Mouse (Mus musculus): ENCODE measurements around the gene Nagk. TPM values are rescaled to one million over a fixed set of nuclear protein-coding genes. Genes with fewer than 3 reads are reported as not detected.

The Nagk gene
- 5.1 TPM for polyA plus RNA-seq (2014; fragmentation: Illumina TruSeq; extraction: RNeasy Lipid Tissue Mini Kit (QIAGEN cat#74804); ENCODE audit: low read depth, low replicate concordance)

DNA sequence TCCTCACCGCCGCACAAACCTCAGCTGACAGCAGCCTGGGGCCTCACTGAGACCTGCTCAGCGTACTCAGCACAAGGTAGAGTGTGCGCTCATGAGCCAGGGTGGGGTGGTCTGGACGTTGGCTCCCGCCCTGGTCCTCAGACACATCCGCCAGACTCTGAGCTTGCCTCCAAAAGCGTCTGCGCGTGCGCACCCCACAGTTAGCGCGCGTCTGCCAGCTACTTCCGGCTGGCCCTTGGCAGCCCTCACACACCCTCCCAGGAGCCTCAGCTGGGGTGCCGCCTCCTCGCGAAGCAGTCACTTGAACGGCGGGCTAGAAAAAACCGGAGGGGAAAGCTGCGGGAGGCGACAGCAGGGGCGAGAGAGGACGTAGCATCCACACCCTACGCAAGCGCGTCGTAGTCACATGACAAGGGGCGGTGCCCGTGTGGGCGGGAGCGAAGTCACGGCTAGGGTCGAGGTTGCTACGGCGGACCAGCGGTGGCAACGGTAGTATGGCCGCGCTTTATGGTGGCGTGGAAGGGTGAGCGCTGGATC is at the start of gene Nagk:
Nagk (plus strand) TSS at position 223 of the 537 bp plus-strand sequence.

GRCm38 (mm10) chr6:83762344-83762743 is 32.4 kb upstream of the Nagk start, which contains the start of gene Ankrd53:
TSS of gene Ankrd53 (plus strand) at chr6:83762644.

DNA sequence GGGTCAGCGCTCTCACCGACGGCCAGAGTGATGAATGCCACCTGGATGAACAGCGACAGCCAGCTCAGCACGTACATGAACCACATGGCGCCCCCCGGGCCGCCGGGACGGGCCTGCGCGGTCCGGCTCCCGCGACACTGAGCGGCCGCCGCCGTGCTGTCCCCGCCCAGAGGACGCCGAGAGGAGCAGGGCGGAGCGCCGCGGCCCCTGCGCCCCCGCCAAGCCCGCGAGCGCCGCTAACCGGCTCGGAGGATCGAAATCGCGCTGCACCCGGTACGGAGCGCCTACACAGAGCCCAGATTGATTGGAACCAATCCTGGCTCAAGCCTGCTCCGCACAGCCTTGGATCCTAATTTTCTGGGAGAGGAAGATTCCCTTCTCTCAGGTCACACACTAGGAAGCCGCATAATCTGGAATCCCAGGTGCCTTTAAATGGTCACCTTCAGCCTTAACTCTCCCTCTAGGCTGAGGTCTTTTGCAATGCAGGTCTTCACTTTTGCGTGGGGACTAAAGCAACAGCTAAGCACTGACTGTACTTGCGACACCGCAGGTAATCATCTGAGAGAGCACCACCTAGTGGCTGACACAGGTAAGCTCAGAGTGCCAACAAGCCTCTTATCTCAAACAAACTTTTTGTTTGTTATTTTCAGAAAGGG is 19.0 kb upstream of the Nagk start, which contains the start of gene Tex261:
Tex261 (minus strand) TSS at position 176 of the 656 bp plus-strand sequence.

GRCm38 (mm10) chr6:83831606-83832123 is 36.9 kb downstream of the Nagk start, which contains the start of gene Paip2b:
TSS of gene Paip2b (minus strand) at chr6:83831741.

Other genes with a start within 250 kb of the Nagk start
- 25.5 TPM for gene Stambp, start 222.3 kb upstream of the Nagk start, polyA plus RNA-seq (2014; fragmentation: Illumina TruSeq; extraction: RNeasy Lipid Tissue Mini Kit (QIAGEN cat#74804); ENCODE audit: low read depth, low replicate concordance)
- 20.3 TPM for gene Clec4f, start 138.8 kb upstream of the Nagk start, polyA plus RNA-seq (2014; fragmentation: Illumina TruSeq; extraction: RNeasy Lipid Tissue Mini Kit (QIAGEN cat#74804); ENCODE audit: low read depth, low replicate concordance)
- gene Cd207, start 117.1 kb upstream of the Nagk start, polyA plus RNA-seq (2014; fragmentation: Illumina TruSeq; extraction: RNeasy Lipid Tissue Mini Kit (QIAGEN cat#74804); ENCODE audit: low read depth, low replicate concordance): 1.6 TPM
- not detected for gene Vax2, start 83.7 kb upstream of the Nagk start, polyA plus RNA-seq (2014; fragmentation: Illumina TruSeq; extraction: RNeasy Lipid Tissue Mini Kit (QIAGEN cat#74804); ENCODE audit: low read depth, low replicate concordance)
- not detected for gene Atp6v1b1, start 52.0 kb upstream of the Nagk start, polyA plus RNA-seq (2014; fragmentation: Illumina TruSeq; extraction: RNeasy Lipid Tissue Mini Kit (QIAGEN cat#74804); ENCODE audit: low read depth, low replicate concordance)
- not detected for gene Ankrd53, start 32.3 kb upstream of the Nagk start, polyA plus RNA-seq (2014; fragmentation: Illumina TruSeq; extraction: RNeasy Lipid Tissue Mini Kit (QIAGEN cat#74804); ENCODE audit: low read depth, low replicate concordance)
- 23.1 TPM for gene Tex261, start 19.2 kb upstream of the Nagk start, polyA plus RNA-seq (2014; fragmentation: Illumina TruSeq; extraction: RNeasy Lipid Tissue Mini Kit (QIAGEN cat#74804); ENCODE audit: low read depth, low replicate concordance)
- gene Paip2b, start 36.8 kb downstream of the Nagk start, polyA plus RNA-seq (2014; fragmentation: Illumina TruSeq; extraction: RNeasy Lipid Tissue Mini Kit (QIAGEN cat#74804); ENCODE audit: low read depth, low replicate concordance): 23.9 TPM
- gene Zfp638, start 72.1 kb downstream of the Nagk start, polyA plus RNA-seq (2014; fragmentation: Illumina TruSeq; extraction: RNeasy Lipid Tissue Mini Kit (QIAGEN cat#74804); ENCODE audit: low read depth, low replicate concordance): 81.7 TPM
- 1.1 TPM for gene Dysf, start 213.6 kb downstream of the Nagk start, polyA plus RNA-seq (2014; fragmentation: Illumina TruSeq; extraction: RNeasy Lipid Tissue Mini Kit (QIAGEN cat#74804); ENCODE audit: low read depth, low replicate concordance)

Data from liver, adult 10 weeks (tissue).